Mouse (Mus musculus) mature B cell (primary cell): ENCODE data around the gene Smim24.

Experiments used
- in situ Hi-C: fragments of 300-500 bp; cut with MboI; formaldehyde crosslinking; loops from 2 replicates; pipeline ENCODE4 v1.14.3; 2019

The Smim24 gene

DNA sequence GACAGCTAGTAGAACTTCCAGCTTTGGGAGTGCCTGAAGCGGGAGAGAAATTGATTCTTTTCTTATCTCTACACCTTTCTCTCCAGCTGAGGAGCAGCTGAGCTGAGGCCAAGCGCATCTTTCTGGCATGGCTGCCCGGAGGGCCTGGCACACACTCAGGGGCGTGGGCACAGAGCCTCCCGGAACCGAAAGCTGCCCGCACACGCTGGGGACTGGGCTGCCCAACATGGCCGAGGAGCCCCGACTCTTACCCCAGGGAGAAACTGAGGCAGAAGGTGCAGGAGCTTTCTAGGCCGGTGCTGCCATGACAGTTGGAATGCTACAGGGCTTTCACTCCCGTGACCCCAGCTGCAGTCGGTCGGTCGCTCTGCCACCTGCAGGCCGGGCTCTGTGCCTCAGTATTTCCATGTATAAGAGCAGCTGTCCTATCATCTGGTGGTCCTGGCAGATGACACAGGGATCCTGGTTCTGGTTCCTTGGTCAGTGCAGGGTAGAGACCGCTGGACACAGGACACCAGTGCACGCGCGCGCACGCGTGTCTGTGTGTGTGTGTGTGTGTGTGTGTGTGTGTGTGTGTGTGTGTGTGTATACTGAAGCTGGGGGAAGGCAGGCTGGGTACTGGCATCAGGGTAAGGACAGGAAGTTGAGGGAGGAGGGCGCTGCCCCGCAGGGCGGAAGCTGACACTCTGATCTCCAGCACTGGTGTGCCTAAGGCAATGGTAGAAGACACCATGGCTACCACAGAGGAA is 40.9 kb downstream of the Smim24 start:
- in situ Hi-C loops: no loop called here

DNA sequence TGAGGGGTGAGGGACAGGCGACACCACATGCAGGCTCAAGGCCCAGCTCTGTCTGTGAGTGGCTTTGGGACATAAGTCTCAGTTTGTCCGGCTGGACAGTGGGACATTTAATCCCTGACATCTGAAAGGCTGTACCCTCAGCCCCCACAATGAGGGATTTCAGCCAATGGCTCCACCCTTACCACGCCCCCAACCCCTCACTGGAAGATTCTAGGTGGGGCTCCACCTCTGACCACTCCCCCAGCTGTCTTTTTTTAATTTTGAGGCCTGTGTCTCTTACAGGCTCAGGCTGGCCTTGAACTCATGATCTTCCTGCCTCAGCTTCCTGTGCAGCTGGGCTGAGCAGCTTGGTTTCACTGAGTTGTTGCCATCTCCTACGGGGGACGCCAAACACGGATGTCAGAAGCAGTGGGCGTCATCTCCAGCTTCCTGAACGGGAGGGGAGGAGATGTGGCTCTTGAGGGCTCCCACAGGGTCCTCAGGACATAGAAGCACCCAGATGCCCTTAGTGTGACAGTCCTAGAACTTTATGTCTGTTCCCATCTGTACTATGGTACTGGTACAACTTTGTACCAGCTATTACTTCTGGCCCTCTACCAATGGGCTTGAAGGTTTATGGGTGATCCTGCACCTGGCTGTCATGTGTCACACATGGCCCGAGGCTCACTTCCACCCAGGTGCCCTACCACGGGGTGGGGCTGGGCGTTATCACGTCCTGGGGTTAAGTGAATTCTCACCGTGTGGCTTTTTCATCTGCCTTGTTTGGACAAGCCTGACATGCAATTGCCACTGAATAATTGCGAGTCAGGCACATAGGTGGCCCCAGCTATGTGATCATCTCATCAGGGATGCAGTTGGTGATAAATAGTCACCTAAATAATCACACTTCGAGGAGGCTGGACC is 41.8 kb downstream of the Smim24 start:
- in situ Hi-C loops: no loop called here

DNA sequence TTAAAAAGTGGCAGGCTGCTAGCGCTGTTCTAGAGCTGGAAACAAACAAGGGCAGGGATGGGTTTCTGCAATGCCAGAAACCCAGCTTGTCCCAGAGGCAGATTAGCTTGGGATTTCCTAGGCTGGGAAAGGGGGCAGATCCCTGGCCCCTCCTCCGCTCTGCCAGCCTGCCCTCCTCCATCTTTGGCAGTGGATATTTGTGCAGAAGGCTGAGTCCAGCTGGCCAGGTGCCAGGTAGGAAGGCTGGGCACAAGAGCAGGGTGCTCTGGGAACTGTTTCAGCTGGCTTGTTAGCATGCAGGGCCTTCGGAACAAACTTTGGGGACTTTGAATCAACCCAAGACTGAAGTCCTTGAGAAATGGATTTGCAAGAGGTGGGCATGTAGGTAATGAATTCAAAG is 42.6 kb downstream of the Smim24 start:
- in situ Hi-C loops: no loop called here

DNA sequence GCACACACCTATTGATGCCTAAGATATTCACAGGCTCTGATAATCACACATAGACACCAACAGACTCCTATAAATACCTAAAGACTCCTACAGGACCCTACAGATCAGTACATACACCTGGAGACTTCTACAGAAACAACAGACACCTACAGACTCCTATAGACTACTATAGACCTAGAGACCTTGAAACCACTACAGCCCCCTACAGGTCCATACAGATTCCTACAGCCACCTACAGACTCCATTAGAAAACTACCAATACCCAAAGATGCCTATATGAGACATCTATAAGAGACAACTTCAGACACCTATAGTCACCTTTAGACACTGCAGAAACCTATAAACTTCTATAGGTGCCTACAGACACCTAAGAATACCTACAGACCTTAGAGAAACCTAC is 48.2 kb downstream of the Smim24 start:
- in situ Hi-C loops: loop anchor here (5.0 kb wide), 1 partner anchor 34 kb away; no protein-coding TSS in a partner anchor
